Mouse (Mus musculus): ENCODE data around the gene E130114P18Rik.

- TF ChIP-seq POLR2A (IDR thresholded peaks at IDR 0.05; ENCODE audit: borderline replicate concordance, extremely low read depth, insufficient read depth, insufficient read length, poor library complexity, severe bottlenecking), result no peak
- no peak for TF ChIP-seq CTCF (IDR thresholded peaks at IDR 0.05; ENCODE audit: borderline replicate concordance, extremely low read depth, insufficient read depth, insufficient read length)
Observed at GRCm38 (mm10) chr4:97635757-97636292, 142.1 kb downstream of the E130114P18Rik start.
